9 mouse cellular contexts compared by ENCODE assay signal in the genomic region with DNA sequence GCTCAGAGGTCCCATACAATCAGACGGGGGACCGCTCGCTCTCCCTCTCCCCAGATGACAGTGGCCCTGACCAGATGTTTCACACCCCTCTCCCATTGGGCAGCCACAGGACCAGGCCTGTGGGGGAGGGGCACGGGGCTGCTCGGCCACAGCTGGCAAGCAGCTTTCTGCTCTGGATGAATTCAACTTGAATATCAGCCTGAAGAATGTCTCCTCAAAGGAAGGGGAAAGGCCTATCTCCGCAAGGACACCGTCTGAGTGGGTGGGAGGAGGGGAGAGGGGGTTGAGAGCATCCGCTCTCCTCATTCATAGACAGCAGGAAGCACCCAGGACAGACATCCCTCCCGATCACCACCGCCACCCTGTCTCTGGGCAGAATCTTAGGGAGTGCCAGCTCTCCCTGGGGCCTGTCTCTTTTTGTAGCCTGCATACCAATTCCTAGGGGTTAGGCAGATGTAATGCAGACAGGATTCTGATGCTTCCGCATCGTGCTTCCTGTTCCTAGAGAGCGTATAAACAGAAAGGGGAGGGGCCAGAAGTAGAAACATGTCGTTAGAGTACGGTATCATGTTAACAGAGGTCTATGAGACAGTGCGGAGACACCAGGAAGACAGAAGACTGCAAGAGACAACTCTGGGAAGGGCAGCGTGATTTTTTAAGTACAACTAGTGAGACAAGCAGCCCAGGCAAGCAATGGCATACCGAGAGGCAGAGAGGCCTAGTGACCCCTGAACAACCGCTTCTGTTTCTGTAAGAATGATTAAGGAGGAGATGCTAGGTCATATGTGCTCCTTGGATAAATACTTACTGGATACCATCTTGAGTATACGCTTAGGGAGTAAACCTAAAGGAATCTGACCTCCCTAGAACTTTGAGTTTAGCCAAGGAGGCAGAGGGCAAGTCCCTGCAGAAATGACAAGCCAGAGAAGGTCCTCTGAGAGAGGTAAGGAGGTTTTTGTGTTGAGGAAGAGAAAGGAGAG.
A peak's percentile ranks its signal among the peaks of the same experiment; 100 is the strongest.
DNase-seq lines count a peak whose midpoint lies in the region; ATAC-seq lines count a peak whose summit lies in the region.
"Had no signal": no experiment of that assay in that cellular context is flagged by ENCODE, and none has a peak within 500 bp of the region (broad histone marks: within the 10 kb centered on the region; RNA-seq: fewer than 3 reads in every experiment).

No protein-coding gene starts in this region.

- peak; percentile 14 for DNase-seq in gastrocnemius, postnatal 10 days
- no peak for DNase-seq in gastrocnemius, postnatal 14 days
- DNase-seq in ZHBTc4 (ENCODE audit: low read depth, low spot score) = peak; percentile 70
- DNase-seq in lung, postnatal 36 days = peak; percentile 48
- no peak for DNase-seq in spleen, postnatal 14 days (ENCODE audit: low spot score in 2 of 2)
- no peak for DNase-seq in left cerebral cortex, adult 11 months (ENCODE audit: low spot score)
- no peak for DNase-seq in right cerebral cortex, postnatal 14 days

- H3K27me3 ChIP-seq in hindbrain, embryonic 12.5 days = no peaks in the 10 kb centered on the region
- H3K27me3 ChIP-seq: CH12.LX had no signal

- no peaks in the 10 kb centered on the region for H3K9me3 ChIP-seq in hindbrain, embryonic 12.5 days (replicated peaks)

- intact Hi-C loops in gastrocnemius, postnatal 14 days (cut with DNase I; ENCODE audit: low total_unique reads) = loop anchor here (10.0 kb wide), 2 partner anchors 123 to 403 kb away; no protein-coding TSS in a partner anchor

- WGBS in hindbrain, embryonic 12.5 days = 16% methylated on average over 20 of the region's 20 CpGs

- peak; percentile 50; the same call in 1 of the 2 replicates for ATAC-seq in hindbrain, embryonic 12.5 days (ENCODE audit: low FRiP score)

- H3K9ac ChIP-seq in hindbrain, embryonic 12.5 days = 0 out of 2 replicates have a peak overlapping the region, but pooled peaks have one; percentile 8

- H3K36me3 ChIP-seq in hindbrain, embryonic 12.5 days = no peaks in the 10 kb centered on the region

- H3K27ac ChIP-seq in hindbrain, embryonic 12.5 days = 0 out of 2 replicates have a peak overlapping the region, but pooled peaks have one; percentile 2

- H3K4me3 ChIP-seq in hindbrain, embryonic 12.5 days = no peak overlapping the region

- peak overlapping the region; percentile 26 for H3K4me2 ChIP-seq in hindbrain, embryonic 12.5 days (replicated peaks)

- peaks cover 25% of the 10 kb centered on the region for H3K4me1 ChIP-seq in hindbrain, embryonic 12.5 days

Comparison
In these comparisons a context has a peak if more than half of its experiments do, and no peak if none do; other contexts are left out.
1. DNase-seq: peak in gastrocnemius, postnatal 10 days (single experiment), ZHBTc4 (single experiment) and lung, postnatal 36 days (single experiment); none in gastrocnemius, postnatal 14 days (single experiment), spleen, postnatal 14 days (0 of 2), left cerebral cortex, adult 11 months (single experiment) and right cerebral cortex, postnatal 14 days (single experiment).